Mouse (Mus musculus): ENCODE data around the gene Rxrb. TPM values are rescaled to one million over a fixed set of nuclear protein-coding genes. Genes with fewer than 3 reads are reported as not detected.
A peak's percentile ranks its signal among the peaks of the same experiment; 100 is the strongest.

The Rxrb gene
- total RNA-seq, 1 experiment from 2014 or later: 40.7 TPM

- no peak for ATAC-seq (replicated peaks; ENCODE audit: insufficient number of reproducible peaks, low FRiP score, low TSS enrichment, poor library complexity, severe bottlenecking)
These were observed 6.8 kb downstream of the Rxrb start for GRCm38 (mm10) chr17:34038440-34038839.

- ATAC-seq (replicated peaks; ENCODE audit: insufficient number of reproducible peaks, low FRiP score, low TSS enrichment, poor library complexity, severe bottlenecking): no peak
These were observed 7.4 kb downstream of the Rxrb start, which contains the start of gene Col11a2 for GRCm38 (mm10) chr17:34038878-34039561. Col11a2 (plus strand) TSS chr17:34039437.

DNA sequence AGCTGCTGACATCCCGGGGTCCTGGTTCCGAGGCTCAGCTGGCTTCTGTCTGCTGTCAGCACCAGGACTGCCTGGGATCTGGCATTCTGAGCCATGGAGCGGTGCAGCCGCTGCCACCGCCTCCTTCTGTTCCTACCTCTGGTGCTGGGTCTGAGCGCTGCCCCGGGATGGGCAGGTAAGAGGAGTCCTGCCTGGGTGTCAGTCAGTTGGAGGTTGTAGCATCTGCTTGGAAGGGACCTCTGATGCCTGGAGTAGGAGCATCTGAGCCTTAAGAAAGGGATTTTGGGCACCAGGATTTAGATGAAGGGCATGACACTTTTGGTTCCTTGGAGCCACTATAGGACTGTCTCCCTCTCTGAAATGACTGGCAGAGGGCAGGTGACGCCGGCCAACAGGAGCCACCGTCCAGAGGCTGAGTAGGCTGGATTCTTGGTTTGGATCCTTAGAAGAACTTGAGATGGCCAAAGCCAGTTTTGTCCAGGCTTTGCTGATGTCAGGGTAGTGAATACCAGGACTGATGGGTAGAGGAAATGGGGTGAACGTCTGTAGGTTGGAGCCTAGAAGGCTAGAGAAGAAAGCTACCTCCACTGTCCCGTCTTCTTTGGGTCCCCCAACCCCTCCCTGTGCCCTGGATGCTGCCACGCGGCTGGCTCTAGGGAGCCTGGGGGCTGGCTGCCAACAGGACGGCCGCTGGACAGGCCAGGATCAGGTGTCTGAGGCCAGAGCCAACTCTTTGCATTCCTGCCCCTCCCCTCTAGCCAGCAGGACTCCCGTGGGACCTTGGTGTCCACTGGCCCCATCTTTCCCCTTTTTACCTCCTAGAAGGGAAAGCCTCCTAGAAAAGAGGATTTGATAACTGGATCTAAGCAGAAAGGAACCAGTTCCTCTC is 8.2 kb downstream of the Rxrb start:
- no peak for ATAC-seq (replicated peaks; ENCODE audit: insufficient number of reproducible peaks, low FRiP score, low TSS enrichment, poor library complexity, severe bottlenecking)

DNA sequence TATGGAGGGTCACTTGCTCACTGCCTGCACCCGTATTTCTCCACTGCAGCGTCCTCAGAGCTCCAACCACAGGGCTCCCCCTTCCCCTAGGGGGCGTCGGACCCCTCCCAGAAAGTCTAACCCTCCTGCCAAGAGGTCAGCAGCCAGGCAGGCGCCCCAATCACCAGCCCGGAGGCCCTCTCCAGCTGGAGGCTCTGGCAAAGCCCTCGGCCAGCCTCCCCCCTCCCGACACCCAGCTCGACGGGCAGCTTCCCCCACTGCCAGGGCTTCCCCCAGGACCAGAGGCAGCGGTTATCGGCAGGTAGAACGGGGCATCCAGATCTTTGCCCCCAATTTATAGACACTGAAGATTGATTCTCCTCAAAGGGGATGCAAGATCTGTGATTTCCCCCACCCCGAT is 14.3 kb downstream of the Rxrb start:
- ATAC-seq (replicated peaks; ENCODE audit: insufficient number of reproducible peaks, low FRiP score, low TSS enrichment, poor library complexity, severe bottlenecking): no peak

DNA sequence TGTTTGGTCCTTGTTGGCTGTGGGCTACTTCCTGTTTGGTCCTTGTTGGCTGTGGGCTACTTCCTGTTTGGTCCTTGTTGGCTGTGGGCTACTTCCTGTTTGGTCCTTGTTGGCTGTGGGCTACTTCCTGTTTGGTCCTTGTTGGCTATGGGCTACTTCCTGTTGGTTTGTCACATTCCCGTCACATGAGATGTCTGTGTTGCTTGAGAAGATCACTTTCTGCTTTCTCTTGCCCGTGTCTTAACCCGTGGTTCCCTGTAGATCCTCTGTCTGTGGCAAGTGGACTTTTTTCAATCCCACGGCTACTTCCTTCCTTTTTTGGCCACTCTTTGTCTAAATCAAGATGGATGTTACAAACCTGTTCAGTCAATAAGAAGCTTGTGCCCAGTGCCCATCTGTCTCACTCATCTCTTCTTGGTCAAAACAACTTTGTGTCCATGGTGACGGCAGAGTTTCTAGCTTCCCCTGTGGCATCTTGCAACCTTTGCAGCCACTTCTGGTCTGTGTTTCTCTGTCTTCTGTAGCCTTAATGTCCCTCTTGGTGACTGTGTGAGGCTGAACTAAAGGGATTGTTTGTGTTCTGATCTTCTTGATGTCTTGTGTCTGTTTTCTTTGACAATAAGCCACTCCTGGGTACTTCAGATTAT is 15.9 kb downstream of the Rxrb start:
- peak; percentile 77 for ATAC-seq (replicated peaks; ENCODE audit: insufficient number of reproducible peaks, low FRiP score, low TSS enrichment, poor library complexity, severe bottlenecking)

DNA sequence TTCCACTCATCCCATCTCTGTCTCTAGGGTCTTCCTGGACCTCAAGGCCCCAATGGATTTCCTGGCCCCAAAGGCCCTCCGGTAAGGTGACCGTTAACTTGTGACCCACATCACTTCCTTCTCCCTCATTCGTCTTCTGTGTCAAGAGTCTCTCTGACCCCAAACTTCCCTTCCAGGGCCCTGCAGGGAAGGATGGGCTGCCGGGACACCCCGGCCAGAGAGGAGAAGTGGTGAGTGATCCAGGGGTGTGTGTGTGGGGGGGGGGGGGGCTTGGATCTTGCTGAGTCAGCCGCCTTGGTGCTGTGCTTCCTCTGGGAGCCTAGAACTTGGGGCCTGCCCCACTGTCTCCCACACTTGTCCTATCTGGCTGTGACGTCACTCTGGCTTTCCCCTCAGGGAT is 25.6 kb downstream of the Rxrb start:
- peak; percentile 25; the same call in 1 of the 2 replicates for ATAC-seq (replicated peaks; ENCODE audit: insufficient number of reproducible peaks, low FRiP score, low TSS enrichment, poor library complexity, severe bottlenecking)

GRCm38 (mm10) chr17:34068864-34069263 is 37.3 kb downstream of the Rxrb start:
- ATAC-seq (replicated peaks; ENCODE audit: insufficient number of reproducible peaks, low FRiP score, low TSS enrichment, poor library complexity, severe bottlenecking): no peak

DNA sequence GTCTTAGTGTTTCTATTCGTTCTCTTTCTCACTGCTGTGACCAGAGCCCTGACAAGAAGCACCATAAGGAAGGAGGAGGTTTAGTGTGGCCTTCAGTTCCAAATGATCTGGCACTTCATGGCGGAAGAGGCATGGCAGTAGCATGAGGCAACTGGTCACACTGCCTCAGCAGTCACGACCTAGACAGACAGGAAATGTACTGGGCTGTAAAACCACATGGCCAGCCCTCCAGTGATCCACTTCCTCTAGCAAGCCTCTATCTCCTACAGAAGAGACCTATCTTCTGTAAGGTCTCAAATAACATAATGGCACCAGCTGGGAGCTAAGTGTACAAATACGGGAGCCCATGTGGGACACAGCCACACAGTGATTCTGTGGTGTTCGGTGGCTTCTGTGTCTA is 40.5 kb downstream of the Rxrb start:
- peak; percentile 59 for ATAC-seq (replicated peaks; ENCODE audit: insufficient number of reproducible peaks, low FRiP score, low TSS enrichment, poor library complexity, severe bottlenecking)

- ATAC-seq (replicated peaks; ENCODE audit: insufficient number of reproducible peaks, low FRiP score, low TSS enrichment, poor library complexity, severe bottlenecking): no peak
These were observed 43.7 kb downstream of the Rxrb start for GRCm38 (mm10) chr17:34075271-34075670.

GRCm38 (mm10) chr17:34077549-34077948 is 45.9 kb downstream of the Rxrb start:
- ATAC-seq (replicated peaks; ENCODE audit: insufficient number of reproducible peaks, low FRiP score, low TSS enrichment, poor library complexity, severe bottlenecking): peak; percentile 36; the same call in 1 of the 2 replicates

DNA sequence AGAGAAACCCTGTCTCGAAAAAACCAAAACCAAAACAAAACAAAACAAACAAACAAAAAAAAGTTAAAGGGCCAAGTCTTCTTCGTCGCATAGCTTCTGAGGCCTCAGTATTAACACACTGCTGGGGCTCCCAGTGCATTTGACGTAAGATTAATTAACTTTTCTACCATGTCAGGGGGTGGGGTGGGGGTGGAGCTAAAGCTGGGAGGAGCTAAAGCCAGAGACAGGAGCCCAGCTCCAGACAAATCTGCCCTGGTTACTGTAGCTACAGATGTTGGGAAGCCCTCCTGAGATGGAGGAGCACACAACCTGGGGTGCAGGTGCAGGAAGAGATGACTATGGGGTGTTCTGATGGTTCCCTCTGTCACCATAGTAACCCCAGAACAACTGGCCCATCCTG is 46.5 kb downstream of the Rxrb start:
- no peak for ATAC-seq (replicated peaks; ENCODE audit: insufficient number of reproducible peaks, low FRiP score, low TSS enrichment, poor library complexity, severe bottlenecking)

DNA sequence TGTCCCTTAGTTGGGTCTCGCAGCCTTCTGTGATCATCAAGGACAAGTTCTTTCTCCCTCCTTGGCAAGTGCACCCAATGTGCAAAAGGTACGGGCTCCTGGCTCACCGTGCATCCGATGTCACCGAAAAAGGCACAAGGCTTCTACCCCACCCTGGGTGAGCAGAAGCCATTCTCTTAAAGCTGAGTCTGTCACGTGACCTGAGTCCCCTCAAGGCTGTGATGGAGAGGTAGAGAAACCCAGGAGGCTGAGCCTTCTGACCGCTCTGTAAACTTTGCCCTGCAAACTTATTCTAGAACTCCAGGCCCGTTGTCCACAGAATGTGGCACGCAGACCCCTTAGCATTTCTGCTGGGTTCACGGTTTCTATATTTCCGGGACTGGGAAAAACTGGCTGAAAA is 47.4 kb downstream of the Rxrb start:
- no peak for ATAC-seq (replicated peaks; ENCODE audit: insufficient number of reproducible peaks, low FRiP score, low TSS enrichment, poor library complexity, severe bottlenecking)

DNA sequence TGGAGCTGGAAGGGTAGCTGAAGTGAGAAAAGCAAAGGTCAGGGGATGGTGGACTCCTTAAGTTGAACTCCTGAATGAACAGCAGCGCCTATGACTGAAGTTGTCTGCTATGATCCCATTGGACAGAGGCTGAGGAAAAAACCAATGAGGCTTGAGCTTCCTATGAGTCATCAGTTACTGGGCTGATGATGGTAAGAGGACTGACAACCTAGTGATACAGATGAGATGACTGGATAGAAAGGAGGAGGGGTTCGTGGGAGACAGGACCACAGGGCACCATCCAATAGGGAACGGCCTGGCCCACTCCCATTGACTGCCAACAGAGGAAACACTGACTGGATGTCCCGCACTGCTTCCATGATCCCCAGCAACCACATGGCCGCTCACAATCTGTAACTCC is 48.0 kb downstream of the Rxrb start:
- ATAC-seq (replicated peaks; ENCODE audit: insufficient number of reproducible peaks, low FRiP score, low TSS enrichment, poor library complexity, severe bottlenecking): peak; percentile 67

DNA sequence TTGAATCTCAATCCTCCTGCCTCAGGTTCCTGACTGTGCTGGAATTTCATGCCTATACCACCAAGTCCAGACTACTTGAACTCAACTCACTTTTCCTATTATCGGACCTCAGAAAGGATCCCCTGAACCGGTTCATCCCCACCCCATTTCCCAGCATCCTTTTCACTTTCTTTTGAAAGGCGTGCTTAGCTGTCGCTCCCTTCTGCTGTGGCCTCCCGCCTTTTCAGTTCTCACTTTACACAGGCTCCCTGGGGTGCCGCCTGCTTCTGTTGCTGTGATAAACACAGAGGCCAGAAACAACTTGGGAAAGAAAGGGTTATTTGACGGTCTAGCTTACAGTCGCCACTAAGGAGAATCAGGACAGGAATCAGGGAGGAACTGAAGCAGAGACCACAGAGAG is 51.5 kb downstream of the Rxrb start:
- no peak for ATAC-seq (replicated peaks; ENCODE audit: insufficient number of reproducible peaks, low FRiP score, low TSS enrichment, poor library complexity, severe bottlenecking)

GRCm38 (mm10) chr17:34087386-34087785 is 55.8 kb downstream of the Rxrb start:
- no peak for ATAC-seq (replicated peaks; ENCODE audit: insufficient number of reproducible peaks, low FRiP score, low TSS enrichment, poor library complexity, severe bottlenecking)

Other genes with a start within 250 kb of the Rxrb start
- gene Angptl4, start 250.0 kb upstream of the Rxrb start, total RNA-seq (2017): 0.29 to 1.2 TPM in 2 of 3 replicates, not detected in the other
- gene Kank3, start 221.3 kb upstream of the Rxrb start, total RNA-seq (2017): 8.6 to 12.3 TPM (median 10.3 TPM) in 3 replicates
- 887 to 1,482 TPM (median 1,008 TPM) in 3 replicates for gene Rps28, start 207.2 kb upstream of the Rxrb start, total RNA-seq (2017)
- 107 to 131 TPM (median 117 TPM) in 3 replicates for gene Ndufa7, start 207.2 kb upstream of the Rxrb start, total RNA-seq (2017)
- gene Cd320, start 188.7 kb upstream of the Rxrb start, total RNA-seq (2017): 1.1 to 1.5 TPM in 2 of 3 replicates, not detected in the other
- gene Gm7029, start 158.0 kb upstream of the Rxrb start, total RNA-seq (2017): not detected in 3 replicates
- gene Kifc1, start 141.2 kb upstream of the Rxrb start, total RNA-seq (2017): 0.48 to 4.9 TPM (median 0.96 TPM) in 3 replicates
- 1.6 to 5.9 TPM (median 5.5 TPM) in 3 replicates for gene Platr17, start 126.7 kb upstream of the Rxrb start, total RNA-seq (2017)
- gene Daxx, start 122.4 kb upstream of the Rxrb start, total RNA-seq (2017): 38.2 to 72.8 TPM (median 49.3 TPM) in 3 replicates
- 129 to 172 TPM (median 140 TPM) in 3 replicates for gene Tapbp, start 115.9 kb upstream of the Rxrb start, total RNA-seq (2017)
- gene Zbtb22, start 115.9 kb upstream of the Rxrb start, total RNA-seq (2017): 21.8 to 32.2 TPM (median 31.5 TPM) in 3 replicates
- gene Rgl2, start 102.3 kb upstream of the Rxrb start, total RNA-seq (2017): 43.6 to 72.8 TPM (median 71.4 TPM) in 3 replicates
- 88.1 to 107 TPM (median 98.7 TPM) in 3 replicates for gene Pfdn6, start 91.5 kb upstream of the Rxrb start, total RNA-seq (2017)
- gene Wdr46, start 91.2 kb upstream of the Rxrb start, total RNA-seq (2017): 11.1 to 17.8 TPM (median 16.3 TPM) in 3 replicates
- gene B3galt4, start 80.3 kb upstream of the Rxrb start, total RNA-seq (2017): 2.6 to 4.6 TPM (median 3.5 TPM) in 3 replicates
- gene Vps52, start 76.0 kb upstream of the Rxrb start, total RNA-seq (2017): 16.8 to 32.7 TPM (median 25.1 TPM) in 3 replicates
- gene Rps18, start 75.8 kb upstream of the Rxrb start, total RNA-seq (2017): 765 to 894 TPM (median 817 TPM) in 3 replicates
- gene H2-K1, start 31.5 kb upstream of the Rxrb start, total RNA-seq (2017): 3,712 to 3,894 TPM (median 3,837 TPM) in 3 replicates
- 10.9 to 15.5 TPM (median 15.1 TPM) in 3 replicates for gene Ring1, start 7.1 kb upstream of the Rxrb start, total RNA-seq (2017)
- 77.7 to 117 TPM (median 111 TPM) in 3 replicates for gene H2-Ke6, start 3.8 kb upstream of the Rxrb start, total RNA-seq (2017)
- 105 to 116 TPM (median 115 TPM) in 3 replicates for gene Slc39a7, start 130 bp upstream of the Rxrb start, total RNA-seq (2017)
- 1.5 to 11.2 TPM (median 4.7 TPM) in 3 replicates for gene Col11a2, start 7.6 kb downstream of the Rxrb start, total RNA-seq (2017)
- gene H2-Oa, start 60.5 kb downstream of the Rxrb start, total RNA-seq (2017): 7.8 to 18.9 TPM (median 17.6 TPM) in 3 replicates
- 55.9 to 84.5 TPM (median 72.8 TPM) in 3 replicates for gene H2-DMa, start 87.7 kb downstream of the Rxrb start, total RNA-seq (2017)
- gene Brd2, start 90.8 kb downstream of the Rxrb start, total RNA-seq (2017): 374 to 583 TPM (median 393 TPM) in 3 replicates
- gene H2-DMb2, start 111.5 kb downstream of the Rxrb start, total RNA-seq (2017): 71.7 to 98.5 TPM (median 90.4 TPM) in 3 replicates
- gene H2-DMb1, start 121.3 kb downstream of the Rxrb start, total RNA-seq (2017): 48.2 to 62.0 TPM (median 61.5 TPM) in 3 replicates
- gene Tap1, start 155.7 kb downstream of the Rxrb start, total RNA-seq (2017): 145 to 195 TPM (median 175 TPM) in 3 replicates
- 119 to 198 TPM (median 134 TPM) in 3 replicates for gene Psmb9, start 156.0 kb downstream of the Rxrb start, total RNA-seq (2017)
- gene Psmb8, start 165.9 kb downstream of the Rxrb start, total RNA-seq (2017): 387 to 472 TPM (median 466 TPM) in 3 replicates
- gene Tap2, start 171.7 kb downstream of the Rxrb start, total RNA-seq (2017): 87.6 to 119 TPM (median 96.6 TPM) in 3 replicates
- 59.1 to 84.6 TPM (median 63.2 TPM) in 3 replicates for gene H2-Ob, start 207.1 kb downstream of the Rxrb start, total RNA-seq (2017)
- gene H2-Ab1, start 225.9 kb downstream of the Rxrb start, total RNA-seq (2017): 588 to 931 TPM (median 911 TPM) in 3 replicates